Mouse (Mus musculus): ENCODE measurements around the gene Anks1b.

Anks1b gene

GRCm38 (mm10) chr10:90685367-90685766 is 812.1 kb downstream of the Anks1b start:
- no peak for DNase-seq

- DNase-seq: no peak
Measured at GRCm38 (mm10) chr10:90688153-90688552, 814.8 kb downstream of the Anks1b start.

- no peak for DNase-seq
Measured at GRCm38 (mm10) chr10:90688696-90689252, 815.5 kb downstream of the Anks1b start.

- peak; percentile 58 for DNase-seq
Measured at GRCm38 (mm10) chr10:90689854-90690513, 816.7 kb downstream of the Anks1b start.

- no peak for DNase-seq
Measured at GRCm38 (mm10) chr10:90696687-90697086, 823.4 kb downstream of the Anks1b start.

GRCm38 (mm10) chr10:90697413-90697812 is 824.1 kb downstream of the Anks1b start:
- DNase-seq: no peak

- DNase-seq: no peak
Measured at GRCm38 (mm10) chr10:90699211-90699610, 825.9 kb downstream of the Anks1b start.

GRCm38 (mm10) chr10:90704602-90705001 is 831.3 kb downstream of the Anks1b start:
- DNase-seq: no peak

GRCm38 (mm10) chr10:90708822-90709601 is 835.7 kb downstream of the Anks1b start:
- DNase-seq: no peak

GRCm38 (mm10) chr10:90709602-90709931 is 836.3 kb downstream of the Anks1b start:
- DNase-seq: no peak

- DNase-seq: no peak
Measured at GRCm38 (mm10) chr10:90717961-90718360, 844.7 kb downstream of the Anks1b start.

- no peak for DNase-seq
Measured at GRCm38 (mm10) chr10:90718684-90719083, 845.4 kb downstream of the Anks1b start.

- no peak for DNase-seq
Measured at GRCm38 (mm10) chr10:90719996-90720395, 846.7 kb downstream of the Anks1b start.

GRCm38 (mm10) chr10:90723071-90723494 is 849.8 kb downstream of the Anks1b start:
- DNase-seq: no peak

GRCm38 (mm10) chr10:90723941-90724341 is 850.6 kb downstream of the Anks1b start:
- DNase-seq: no peak

- no peak for DNase-seq
Measured at GRCm38 (mm10) chr10:90724931-90725330, 851.6 kb downstream of the Anks1b start.

- DNase-seq: peak; percentile 63 to 64
Measured at GRCm38 (mm10) chr10:90728401-90729358, 855.4 kb downstream of the Anks1b start.

- DNase-seq: no peak
Measured at GRCm38 (mm10) chr10:90729527-90729926, 856.2 kb downstream of the Anks1b start.

- DNase-seq: peak; percentile 51 to 54
Measured at GRCm38 (mm10) chr10:90732823-90733222, 859.5 kb downstream of the Anks1b start.

GRCm38 (mm10) chr10:90733632-90734031 is 860.3 kb downstream of the Anks1b start:
- peak; percentile 51 to 53 for DNase-seq

GRCm38 (mm10) chr10:90738475-90738874 is 865.2 kb downstream of the Anks1b start:
- DNase-seq: no peak

- no peak for DNase-seq
Measured at GRCm38 (mm10) chr10:90740956-90741355, 867.6 kb downstream of the Anks1b start.

- no peak for DNase-seq
Measured at GRCm38 (mm10) chr10:90751889-90752288, 878.6 kb downstream of the Anks1b start.
